Mouse (Mus musculus) layer of hippocampus, postnatal 36 days (tissue): ENCODE results near the gene Itpr1. TPM values are rescaled to one million over a fixed set of nuclear protein-coding genes. Genes with fewer than 3 reads are reported as not detected.

Experiments used
- DNase-seq, 2 experiments: peaks; one replicate each; pipeline ENCODE4 v3.0.0; 2022
- total RNA-seq, 2 experiments: library from RNA; stranded (reverse); gene quantifications; 2 replicates each; pipeline ENCODE4 v1.2.3; 2021

Itpr1 gene
- total RNA-seq, 2 experiments from 2014 or later: 290 to 296 TPM

- no peak for DNase-seq
Measured at GRCm38 (mm10) chr6:108518552-108518951, 305.7 kb downstream of the Itpr1 start.

DNA sequence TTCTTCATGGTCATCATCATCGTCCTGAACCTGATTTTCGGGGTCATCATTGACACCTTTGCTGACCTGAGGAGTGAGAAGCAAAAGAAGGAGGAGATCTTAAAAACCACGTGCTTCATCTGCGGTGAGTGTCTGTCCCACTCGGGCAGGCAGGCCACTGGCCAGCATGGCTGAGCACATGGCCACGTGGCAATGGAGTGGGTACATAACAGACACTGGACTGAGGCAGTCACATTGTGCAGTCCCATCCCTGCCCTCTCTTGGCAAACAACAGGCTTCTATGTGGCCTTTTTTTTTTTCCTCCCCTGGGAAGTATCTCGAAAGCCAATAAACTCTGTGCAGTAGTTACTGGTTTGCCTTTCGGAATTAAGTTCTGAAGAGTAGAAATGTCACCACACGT, 306.4 kb downstream of the Itpr1 start:
- no peak for DNase-seq

GRCm38 (mm10) chr6:108523956-108524616, 311.2 kb downstream of the Itpr1 start:
- DNase-seq: no peak

- DNase-seq: no peak
Measured at GRCm38 (mm10) chr6:108524617-108525010, 311.7 kb downstream of the Itpr1 start.

DNA sequence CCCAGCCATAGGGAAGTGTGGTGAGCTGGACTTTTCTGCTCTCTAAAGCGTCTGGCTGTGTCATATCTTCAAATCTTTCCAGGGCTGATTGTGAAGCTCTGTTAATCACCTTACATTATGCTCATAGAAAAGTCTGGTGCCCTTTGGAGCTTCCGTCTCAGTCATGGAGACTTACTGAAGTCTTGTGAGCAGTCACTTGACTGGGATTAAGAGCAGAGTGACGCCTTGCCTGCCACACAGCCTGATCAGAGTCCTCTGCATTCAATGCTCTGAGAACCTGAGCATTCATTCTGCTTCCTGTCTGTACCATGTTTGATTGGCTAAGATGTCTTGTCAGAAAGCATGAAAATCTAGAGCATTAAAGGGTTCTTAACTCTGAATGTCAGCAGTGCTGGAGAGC, 314.7 kb downstream of the Itpr1 start:
- no peak for DNase-seq

- DNase-seq: no peak
Measured at GRCm38 (mm10) chr6:108527993-108528392, 315.1 kb downstream of the Itpr1 start.

- no peak for DNase-seq
Measured at GRCm38 (mm10) chr6:108529150-108529549, 316.3 kb downstream of the Itpr1 start.

GRCm38 (mm10) chr6:108530781-108531323, 318.0 kb downstream of the Itpr1 start:
- no peak for DNase-seq

DNA sequence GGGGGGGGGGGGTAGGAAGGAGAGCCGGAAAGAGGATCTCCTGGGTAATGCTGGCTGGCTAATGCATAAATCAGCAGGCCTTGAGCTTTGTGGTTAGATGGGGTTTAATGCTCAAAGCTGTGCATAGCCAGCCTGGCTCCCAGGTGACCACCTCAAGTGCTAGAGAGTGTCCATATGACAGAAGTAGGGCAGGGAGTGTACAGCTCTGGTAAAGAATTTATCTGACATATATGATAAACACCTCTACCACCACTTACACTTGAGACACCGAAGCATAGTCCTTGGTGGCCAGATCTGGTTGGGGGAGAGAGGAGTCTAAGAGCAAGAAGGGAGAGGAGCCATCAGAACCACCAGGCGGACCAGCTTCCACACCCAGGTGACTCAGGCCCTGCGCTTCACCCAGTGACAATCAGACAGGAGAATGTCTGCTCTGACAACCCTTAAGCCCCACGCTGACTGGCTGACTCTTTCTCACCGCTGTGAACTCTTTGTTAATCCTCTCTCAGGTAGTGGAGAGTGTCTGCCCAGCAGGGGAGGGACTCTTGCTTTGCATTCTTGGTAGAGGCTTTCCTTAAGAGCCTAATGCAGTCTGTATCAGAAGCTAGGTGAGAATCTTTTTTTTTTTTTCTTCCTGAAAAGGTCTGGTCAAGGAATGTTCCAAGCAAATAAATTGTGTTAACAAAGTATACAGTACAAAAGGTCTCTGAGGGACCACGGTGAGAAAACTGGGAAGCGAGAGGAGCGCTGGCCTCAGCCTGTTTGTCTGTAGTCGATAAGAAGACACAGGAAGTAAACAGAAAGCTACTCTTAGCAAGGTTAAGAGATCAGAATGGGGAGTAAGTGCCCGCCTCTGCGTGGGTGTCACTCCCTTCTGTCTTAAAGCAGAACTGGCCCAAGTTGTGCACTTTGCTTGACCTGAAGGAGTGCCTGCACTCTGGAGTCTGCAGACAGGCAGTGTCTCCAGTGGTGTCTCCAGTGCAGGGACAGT, 318.7 kb downstream of the Itpr1 start:
- no peak for DNase-seq

DNA sequence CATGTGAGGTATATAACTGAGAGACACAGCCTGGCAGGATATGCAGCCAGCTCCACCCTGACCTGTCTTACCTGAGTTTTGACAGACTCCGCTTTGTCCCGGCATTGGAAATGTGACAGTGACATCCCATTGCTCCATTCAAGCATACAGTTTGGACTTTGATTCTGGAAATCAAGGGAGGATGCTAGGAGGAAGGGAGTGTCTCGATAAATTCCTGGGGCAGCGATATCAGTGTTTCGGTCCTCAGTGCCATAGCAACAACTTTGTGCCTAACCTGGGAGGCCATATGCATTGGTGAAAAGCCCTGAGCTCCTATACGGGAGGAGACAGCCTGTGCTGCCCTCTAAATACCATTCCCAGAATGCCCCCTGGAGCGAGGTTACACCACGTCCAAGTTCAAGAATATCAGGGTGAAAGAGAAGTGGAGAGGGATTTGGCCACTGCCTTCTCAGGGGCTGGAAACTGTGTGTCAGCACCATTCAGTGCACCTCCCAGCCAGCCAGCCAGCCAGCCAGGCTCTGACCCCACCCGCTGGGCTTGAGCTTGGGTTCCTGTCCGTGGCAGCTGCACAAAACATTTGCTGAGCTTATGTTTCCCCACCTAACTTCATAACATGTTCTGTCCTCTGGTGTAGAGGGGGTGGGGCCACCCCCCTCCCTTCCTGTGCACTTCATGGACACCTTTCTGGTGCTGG, 319.7 kb downstream of the Itpr1 start:
- DNase-seq: no peak

DNA sequence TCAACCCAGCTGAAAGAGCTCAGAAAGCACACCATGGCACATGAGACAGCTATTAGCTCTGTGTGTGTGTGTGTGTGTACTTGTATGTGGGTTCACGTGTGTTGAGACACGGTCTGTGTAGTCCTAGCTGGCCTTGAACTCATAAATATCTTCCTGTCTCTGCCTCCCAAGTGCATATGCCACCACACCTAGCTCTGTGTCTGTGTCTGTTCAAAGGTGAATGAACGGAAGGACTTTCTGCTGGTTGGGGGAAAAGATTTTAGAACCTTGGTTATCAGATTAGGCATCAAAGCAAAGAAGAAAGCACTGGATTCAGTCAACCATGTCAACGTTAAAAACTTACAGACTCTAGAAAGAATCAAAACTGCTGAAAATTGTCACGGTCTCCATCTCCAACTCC, 321.2 kb downstream of the Itpr1 start:
- no peak for DNase-seq

DNA sequence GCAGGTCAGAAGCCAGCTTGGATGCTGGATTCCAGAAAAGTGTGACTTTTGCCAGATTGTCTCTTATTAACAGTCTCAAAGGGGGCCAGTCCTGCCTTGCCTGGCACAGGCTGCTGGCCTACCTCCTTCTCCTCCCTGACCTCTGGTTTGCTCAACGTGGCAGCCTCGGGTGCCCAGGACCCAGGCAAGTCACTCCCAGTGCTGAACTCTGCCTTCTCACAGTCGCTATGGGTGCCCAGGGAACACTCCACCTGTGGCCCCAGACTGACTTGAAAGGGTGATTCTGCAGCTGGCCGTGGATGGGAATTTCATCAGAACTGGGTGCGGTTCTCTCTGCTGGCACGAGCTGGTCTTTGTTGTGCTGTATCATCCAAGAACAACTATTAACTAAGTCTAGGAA, 321.7 kb downstream of the Itpr1 start:
- DNase-seq: no peak

GRCm38 (mm10) chr6:108535309-108535708, 322.4 kb downstream of the Itpr1 start:
- no peak for DNase-seq

DNA sequence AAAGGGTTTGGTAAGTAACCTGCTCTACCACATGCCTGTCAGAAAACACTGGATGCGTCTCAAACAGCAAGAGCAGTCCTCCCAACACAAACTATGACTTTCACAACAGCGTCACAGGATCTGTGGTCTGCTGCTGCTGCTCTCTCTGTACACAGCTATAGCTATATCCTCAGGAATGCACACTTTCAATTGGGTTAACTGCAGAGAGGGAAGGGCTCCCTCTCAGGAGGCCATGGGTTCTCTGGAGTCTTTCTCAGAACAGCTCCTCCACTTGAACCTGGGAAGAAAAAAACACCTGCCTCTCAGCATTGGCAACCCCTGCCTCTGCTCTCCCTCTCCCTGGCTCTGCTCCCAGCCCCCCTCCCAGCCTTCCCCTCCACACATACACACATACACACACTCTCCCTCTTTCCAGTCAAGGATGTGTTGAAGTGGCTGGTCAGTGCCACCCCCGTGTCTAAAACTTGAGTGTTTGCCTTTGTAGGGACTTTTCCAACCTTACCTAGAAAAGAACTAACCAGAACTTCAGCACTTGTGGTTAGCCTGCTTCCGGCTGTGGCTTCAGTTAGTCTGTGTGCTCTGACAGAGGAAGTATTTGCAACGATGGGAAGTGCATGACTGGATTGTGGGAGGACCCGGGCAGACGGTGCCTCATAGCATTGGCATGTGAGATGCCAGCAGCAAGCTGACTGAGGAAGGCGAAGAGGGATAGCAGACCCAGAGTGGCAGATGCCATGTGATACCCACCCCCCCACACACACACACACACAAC, 323.8 kb downstream of the Itpr1 start:
- peak; percentile 26 to 55 for DNase-seq

DNA sequence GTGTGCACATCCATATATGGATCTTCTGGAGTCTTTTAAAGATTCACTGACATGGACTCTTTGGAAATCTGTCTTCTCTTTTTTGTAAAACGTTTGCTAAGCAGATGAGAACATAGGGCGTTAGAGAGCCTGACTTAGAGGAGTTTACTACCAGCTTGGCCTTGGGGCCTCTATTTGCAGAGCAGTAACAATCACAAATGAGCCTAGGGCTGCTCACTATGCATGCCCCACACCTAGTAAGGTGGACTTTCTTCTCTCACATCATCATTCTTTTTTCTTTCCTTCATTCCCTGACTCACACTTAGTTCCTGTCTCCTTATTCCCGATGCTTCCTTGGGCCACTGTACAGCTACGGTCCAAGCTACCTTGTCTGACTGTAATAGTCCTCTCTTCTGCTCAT, 325.5 kb downstream of the Itpr1 start:
- DNase-seq: no peak

GRCm38 (mm10) chr6:108540441-108540840, 327.5 kb downstream of the Itpr1 start:
- DNase-seq: no peak

- no peak for DNase-seq
Measured at GRCm38 (mm10) chr6:108544917-108545316, 332.0 kb downstream of the Itpr1 start.

GRCm38 (mm10) chr6:108545464-108545863, 332.6 kb downstream of the Itpr1 start:
- no peak for DNase-seq

GRCm38 (mm10) chr6:108548413-108548812, 335.5 kb downstream of the Itpr1 start:
- no peak for DNase-seq

DNA sequence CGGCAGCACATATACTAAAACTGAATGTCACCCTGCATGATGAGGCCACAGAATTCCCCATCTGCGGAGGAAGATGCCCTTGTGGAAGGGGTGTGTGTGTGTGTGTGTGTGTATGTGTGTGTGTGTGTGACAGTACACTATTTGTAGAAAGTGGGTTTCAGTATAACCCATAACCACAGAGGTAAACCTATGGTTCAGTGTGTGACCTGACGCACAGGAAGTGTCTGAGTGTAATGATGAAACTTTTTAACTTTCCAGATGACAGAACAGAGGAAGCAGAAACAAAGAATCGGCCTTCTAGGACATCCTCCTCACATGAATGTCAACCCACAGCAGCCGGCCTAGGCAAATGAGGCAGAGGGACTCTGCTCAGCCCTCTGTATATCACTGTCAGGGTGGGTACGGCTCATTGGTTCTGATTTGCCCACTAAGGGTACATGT, 336.6 kb downstream of the Itpr1 start:
- no peak for DNase-seq

DNA sequence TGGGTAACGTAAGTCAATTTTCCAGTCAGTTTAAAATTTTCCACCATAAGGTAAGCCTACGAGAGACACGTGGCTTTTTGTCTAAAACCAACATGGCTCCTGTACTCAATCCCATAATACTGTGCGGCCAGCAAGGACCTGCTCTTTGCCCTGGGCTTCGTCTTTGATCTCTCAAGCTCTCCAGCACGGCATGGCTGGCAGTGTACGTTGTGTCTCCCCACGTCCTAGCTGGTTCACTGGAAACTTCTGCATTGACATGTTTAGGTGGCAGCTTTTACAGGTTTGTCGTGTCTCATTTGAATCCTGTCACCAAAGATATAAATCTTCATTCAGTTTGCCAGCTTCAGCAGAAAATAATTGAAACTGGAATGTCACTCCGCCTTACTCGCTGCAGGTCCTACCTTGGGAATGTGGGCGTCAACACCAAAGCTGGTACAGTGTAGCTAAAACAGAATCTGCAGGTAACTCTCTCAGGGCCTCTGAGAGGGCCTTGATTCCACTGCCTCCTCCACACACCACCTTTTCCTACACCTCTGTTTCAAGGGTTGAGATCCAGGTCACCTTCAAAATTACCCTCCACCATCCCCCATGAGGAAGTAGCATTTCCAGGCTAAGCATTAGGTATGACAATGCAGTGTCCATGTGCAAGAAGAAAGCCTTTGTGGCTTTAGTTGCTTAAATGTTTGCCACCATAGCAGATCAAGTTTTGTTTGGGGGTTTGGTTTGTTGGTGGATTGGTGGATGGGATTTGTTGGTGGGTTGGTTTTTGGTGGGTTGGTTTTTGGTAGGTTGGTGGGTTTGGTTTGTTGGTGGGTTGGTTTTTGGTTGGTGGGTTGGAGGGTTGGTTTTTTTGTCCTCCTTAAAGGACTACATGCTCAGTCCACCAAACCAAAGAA, 339.1 kb downstream of the Itpr1 start:
- DNase-seq: no peak
